Mouse (Mus musculus): ENCODE data around the gene Mras.

- TF ChIP-seq EP300 (optimal IDR thresholded peaks at IDR 0.05) (no peak), CTCF (IDR thresholded peaks at IDR 0.05; ENCODE audit: low read depth) (no peak)
Observed at GRCm38 (mm10) chr9:99428601-99429331, 8.4 kb downstream of the Mras start.
